Mouse (Mus musculus): ENCODE measurements around the gene Adarb2.

Adarb2 gene

DNA sequence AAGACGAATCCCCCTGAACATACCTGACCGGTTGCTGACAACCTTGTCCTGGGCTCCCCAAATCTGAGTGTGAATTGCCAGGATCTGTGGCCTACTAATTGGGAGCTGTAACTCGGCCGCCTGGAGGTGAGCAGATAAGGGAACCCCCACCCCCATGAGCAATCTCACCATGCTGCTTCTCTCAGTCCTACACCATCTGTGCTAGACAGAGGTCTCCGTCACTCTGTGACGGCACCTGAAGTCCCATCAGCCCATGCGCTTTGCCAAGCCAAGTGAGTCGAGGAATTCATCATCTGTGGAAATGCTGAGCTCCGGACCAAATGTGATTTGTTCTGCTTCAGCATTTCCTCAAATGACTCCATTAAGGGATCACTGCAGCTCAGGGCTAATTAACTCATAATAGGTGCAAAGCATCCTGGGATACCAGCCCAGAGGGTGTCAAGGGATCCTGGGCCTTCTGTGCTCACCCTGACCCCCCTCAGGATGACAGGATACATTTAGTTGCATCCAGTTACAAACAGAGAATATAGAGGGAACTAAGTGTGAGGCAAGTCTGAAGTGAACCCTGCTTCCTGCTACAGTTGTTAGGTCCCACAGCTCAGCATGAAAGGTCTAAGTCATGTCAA, 462.1 kb downstream of the Adarb2 start:
- DNase-seq (ENCODE audit: low read depth, low spot score): no peak

DNA sequence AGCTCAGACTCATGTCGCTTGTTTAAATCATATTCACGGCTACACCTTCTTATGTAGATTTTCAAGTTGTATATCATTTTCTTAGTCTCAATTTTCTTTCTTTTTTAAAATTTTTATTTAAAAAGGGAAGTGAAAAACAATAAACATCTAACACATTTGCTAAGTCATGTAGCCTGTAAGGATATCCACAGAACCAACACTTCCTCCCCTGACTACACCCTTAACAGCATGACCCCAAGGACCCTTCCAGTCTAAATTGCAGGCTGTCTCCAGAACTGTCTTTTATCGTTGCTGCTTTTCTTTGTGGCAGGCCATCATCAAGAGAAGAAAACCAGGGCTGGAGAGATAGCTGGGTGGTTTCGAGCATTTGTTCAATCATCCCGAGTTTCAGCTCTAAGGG, 474.5 kb downstream of the Adarb2 start:
- no peak for DNase-seq (ENCODE audit: low read depth, low spot score)

DNA sequence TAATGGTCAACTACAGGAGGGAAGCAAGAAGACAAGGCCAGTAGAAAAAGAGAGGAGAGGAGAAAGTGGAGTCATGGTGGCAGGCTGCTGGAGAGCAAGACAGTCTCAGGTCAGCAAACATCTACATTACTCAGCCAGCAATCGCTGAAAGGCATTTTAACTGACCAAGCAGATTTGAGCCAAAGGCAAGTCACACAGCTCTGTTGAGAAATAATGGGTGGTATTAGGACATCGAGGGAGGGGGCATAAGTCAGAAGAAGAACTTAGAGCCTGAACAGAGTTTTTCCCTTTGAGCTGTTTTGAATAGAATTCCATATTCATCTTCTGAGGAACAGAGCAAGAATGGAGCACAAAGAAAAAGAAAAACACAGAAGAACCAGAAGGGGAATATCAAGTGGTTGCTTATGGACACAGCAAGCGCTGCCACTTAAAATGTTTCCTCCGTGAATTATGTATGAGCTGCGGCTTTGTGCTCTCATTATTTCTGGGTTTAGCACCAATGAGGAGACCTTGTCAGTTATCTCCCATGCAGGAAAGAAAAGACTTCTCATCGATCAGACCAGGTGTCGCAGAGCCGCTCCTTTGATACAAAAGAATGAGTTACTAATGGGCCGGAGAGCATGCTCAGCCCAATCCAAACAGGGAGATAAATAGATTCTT, 477.9 kb downstream of the Adarb2 start:
- no peak for DNase-seq (ENCODE audit: low read depth, low spot score)

DNA sequence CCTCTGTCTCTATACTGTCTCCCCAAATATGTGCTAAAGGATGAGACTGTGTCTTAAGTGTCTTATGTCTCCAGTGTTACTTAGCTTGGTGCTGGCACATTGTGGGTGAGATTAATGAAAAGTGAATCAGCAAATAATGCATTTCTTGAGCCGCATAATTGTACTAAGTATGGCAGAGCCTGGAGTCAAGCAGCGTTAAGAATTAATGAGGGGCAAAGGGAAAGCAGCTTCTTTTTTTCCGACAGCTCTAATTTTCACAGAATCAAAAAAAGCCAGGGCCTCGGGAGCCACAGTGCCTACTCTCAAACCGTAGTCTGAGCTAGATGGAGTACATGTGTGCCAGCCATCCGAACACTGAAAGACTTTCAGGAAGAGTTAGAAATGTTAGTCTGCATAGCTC, 488.8 kb downstream of the Adarb2 start:
- no peak for DNase-seq (ENCODE audit: low read depth, low spot score)

DNA sequence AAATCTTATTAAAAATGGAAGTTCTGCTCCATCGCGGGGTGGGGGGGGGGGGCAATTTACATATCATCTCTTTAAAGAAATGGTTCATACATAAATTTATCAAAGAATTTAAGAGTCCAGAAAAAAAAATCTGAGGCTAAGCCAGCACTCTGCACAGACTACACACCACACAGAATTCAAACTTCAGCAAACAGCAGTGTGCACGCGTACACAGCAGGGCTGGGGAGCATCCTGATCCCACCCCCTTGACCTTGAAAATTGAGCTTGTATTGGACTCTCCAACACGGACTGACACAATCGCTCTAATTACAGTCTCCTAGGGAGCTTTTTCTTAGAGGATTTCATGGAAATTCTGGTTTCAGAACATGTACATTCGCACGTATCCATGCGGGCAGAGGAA, 490.1 kb downstream of the Adarb2 start:
- no peak for DNase-seq (ENCODE audit: low read depth, low spot score)

DNA sequence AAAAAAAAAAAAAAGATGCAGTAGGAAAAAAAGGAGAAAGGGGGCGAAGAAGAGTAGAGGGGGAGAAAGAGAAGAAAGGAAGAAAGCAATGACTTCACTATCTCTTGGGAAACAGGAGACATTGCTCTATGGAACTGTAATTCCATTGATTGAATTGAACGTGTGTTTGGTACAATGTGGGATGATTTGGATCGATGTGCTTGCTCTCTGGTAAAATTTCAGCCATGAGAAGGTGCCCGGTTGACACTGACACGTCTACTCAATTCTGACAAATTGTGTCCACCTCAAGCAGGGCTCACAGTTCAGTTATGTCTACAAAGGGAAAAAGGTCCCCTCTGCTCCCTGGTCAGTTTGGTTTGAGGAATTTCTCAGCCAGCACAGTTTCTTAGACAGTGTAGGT, 495.8 kb downstream of the Adarb2 start:
- DNase-seq (ENCODE audit: low read depth, low spot score): no peak

DNA sequence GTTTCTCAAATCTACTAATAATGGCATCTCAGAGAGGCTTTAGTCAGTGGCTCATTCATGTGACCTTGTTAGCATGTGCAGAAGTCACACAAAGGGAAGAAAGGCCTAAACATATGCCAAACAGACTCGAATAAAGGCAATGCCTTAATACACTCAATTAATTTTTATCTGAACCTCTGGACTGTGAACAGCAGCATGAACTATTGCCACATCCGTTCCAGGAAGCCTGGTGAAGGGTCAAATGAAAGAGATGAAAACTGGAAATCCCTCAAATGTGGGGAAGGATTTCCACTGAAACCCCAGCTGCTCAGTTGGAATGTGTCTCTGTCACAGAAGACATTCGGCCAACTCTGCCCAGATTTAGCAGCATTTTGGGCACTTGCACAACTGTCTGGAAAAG, 497.2 kb downstream of the Adarb2 start:
- DNase-seq (ENCODE audit: low read depth, low spot score): no peak

DNA sequence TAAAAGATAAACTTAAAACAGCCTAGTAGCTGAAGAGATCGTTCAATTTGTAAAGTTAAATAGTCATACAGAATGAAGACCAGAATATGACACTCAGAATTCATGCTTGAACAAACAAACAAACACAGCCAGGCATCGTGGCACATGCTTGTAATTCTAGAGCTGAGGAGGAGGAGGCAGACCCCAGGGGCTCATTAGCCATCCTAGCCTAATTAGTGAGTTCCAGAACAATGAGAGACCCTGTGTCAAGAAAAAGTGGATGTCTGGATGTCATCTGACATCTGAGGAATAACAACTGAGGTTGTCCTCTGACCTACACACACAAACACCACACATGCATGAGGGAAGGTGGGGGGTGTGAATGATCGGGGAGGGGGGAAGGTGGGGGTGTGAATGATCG, 498.3 kb downstream of the Adarb2 start:
- DNase-seq (ENCODE audit: low read depth, low spot score): no peak

DNA sequence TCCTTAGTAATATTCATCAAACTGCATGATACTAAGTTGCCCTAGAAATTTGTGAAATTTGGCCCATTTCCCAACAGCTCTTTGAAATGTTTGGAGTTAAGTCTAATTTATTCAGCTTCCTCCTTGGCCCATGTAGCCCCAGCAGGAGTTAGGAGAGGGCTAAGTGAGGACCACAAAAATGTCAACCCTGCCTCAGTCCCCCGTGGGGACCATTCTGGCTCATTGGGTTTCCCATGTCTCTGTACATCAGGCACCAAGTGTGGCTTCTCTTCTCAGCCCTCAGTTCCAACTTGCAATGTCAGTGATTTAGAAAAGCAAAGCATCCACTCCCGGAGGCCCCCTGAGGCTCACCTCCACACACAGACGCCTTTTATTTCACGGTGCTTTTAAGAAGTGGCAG, 502.6 kb downstream of the Adarb2 start:
- DNase-seq (ENCODE audit: low read depth, low spot score): peak; percentile 7

DNA sequence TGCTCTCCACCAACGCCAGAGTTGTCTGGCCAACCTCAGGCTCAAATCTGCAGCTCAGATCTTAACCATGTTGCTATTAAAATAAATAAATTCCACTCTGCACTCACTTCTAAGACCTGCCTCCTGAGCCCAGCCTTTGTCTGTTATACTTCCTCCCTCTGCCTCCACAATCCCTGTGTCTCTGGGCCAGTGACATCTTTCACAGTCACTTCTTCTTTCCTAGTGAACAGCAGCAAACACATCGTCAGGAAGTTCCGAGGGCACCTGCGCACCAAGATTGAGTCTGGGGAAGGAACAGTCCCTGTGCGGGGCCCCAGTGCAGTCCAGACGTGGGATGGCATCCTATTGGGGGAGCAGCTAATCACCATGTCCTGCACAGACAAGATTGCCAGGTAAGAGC, 510.7 kb downstream of the Adarb2 start:
- DNase-seq (ENCODE audit: low read depth, low spot score): no peak

DNA sequence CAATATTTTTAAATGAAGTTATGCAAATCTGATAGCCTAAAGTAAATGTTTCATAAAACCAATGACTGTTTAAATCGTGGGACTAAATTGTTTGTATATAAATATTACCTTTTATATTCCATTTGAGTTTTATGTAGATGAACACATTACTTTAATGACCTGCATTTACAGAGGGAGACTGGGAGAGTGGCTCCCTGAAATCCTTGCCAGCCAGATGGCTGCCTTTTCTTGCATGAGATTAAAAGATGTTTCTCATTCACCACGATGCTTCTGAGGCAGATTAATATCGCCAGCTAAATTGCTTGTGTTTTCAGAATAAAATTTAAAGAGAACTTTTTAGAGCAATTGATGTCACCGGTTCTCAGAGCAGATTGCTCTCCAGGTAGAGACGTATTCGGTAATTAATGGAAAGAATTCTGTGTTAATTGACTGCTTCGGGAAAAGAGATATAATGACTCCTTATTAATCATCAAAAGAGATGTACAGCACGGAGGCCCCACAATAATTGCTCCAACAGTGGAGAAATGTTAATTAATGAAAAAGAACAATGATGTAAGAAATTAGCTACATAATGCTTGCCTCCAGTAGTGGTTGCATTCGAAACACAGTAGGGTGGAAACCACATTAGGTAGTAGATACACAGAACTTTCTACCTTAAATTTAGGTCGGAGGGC, 527.4 kb downstream of the Adarb2 start:
- no peak for DNase-seq (ENCODE audit: low read depth, low spot score)

DNA sequence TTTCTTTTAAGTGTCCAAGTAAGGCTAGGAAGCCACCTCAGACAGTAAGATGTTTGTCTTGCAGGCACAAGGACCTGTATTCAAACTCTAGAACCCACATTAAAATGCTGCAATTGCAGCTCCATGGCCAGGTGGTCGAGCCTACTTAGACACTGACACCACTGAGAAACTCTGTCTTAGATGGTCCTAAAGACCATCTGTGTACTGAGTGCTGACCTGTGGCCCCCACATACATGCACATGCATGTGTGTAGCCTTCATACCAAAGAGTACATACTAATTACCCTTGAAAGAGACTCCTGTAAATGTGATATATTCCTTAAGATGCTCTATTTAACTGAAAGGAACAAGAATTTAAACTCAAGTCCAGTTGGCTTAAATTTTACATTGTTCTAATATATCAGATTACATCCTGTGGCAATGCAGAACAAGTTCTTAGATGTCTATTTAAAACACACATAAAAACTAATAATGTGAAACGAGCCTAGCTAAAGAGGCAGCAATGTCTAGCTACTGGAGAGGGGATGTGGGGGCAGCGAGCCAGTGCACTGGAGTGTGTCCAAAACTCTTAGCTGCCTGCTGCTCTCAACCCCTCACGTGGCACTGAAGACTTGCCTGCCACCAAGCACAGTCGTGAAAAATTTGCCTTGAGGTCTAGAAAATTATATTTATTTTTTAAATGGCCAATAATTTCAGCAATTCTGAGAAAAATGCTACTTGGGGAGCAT, 534.6 kb downstream of the Adarb2 start:
- DNase-seq (ENCODE audit: low read depth, low spot score): no peak

DNA sequence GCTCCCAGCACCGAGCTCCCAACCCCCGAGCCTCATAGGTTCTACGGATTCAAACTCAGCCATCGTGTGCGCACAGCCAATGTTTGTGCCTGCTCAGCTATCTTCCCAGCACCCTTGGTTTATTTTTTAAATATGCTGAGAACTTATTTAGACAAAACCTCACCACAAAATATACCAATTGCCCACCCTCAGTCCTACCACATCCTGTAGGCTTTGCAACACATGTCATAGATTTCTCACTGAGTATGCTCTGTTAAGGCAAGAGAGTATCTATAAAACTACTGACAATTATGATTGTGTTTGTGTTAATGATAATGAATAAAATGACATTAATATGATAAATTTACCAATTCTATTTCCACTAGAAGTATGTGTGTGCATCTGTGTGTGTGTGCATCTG, 540.1 kb downstream of the Adarb2 start:
- no peak for DNase-seq (ENCODE audit: low read depth, low spot score)

DNA sequence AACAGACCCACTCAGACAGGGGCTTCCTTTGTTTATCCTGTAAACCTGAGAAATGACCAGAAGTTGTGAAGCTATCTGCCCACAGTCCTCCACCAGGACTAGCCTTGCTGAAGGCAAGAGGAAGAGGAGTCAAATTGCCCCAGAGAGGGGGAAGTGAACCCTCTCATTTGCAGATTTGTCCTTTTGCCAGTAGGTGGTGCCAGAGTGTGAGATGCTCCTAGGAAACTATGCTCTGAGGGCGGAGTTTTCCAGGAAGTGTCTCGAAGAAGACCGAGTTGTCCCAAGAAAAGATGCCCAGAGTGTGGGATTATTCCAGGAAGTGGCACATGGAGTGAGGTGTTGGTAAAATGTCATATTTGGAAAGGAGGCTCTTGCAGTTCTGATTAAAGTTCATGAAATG, 541.9 kb downstream of the Adarb2 start:
- peak; percentile 3 for DNase-seq (ENCODE audit: low read depth, low spot score)

DNA sequence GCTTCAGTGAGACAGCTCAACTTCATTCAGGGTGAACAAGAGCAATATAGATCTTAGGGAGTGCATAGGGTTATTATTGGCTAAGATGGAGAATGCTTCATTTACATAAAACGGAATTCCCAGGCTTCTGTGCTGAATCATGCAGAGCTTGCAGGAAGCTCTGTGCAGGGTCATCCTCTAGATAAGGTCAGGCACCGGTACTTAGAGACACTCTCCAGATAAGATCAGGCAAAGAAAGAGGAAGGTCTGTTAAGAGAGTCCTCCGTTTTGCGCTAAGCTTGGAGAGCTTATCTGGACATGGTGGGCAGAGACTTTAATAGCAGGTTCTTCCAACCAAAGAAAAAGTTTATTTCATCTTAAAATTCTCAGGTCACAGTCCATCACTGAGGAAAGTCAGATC, 542.9 kb downstream of the Adarb2 start:
- no peak for DNase-seq (ENCODE audit: low read depth, low spot score)

DNA sequence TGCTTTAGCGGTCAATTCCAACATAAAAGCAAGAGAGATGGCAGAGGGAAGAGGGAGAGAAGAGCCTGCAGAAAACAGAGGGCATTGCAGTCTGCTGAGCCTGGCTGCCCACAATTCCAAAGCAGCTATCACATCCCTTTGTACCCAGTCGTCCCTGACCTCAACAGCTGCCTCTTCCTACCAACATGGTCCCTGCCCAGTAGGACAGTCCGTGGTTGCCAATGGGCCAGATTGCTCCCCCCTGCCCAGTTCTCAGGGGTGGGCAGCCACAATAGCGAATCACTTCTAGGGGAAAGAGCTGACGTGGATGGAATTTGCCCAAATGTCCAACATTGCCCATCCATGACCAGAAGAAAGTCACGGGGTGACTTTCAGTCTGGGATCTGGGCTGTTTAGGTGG, 546.8 kb downstream of the Adarb2 start:
- DNase-seq (ENCODE audit: low read depth, low spot score): no peak

DNA sequence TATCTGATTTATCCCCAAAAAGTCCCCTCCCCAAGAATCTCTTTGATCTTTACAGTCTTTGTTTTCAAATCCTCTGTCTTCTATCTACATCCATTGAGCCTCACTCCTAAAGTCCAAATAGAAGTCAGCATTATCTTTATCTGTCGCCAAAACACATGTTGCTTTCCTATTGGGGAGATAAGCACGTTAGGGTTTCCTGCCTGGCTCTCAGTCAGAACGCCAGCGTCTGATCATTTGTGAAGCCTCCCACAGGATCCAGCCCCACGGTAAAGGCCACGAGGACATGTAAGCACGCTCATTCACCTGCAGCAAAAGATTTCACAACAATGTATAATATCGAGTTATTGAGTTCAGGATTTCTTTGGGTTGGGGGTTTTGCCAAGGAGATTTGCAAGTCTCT, 558.3 kb downstream of the Adarb2 start:
- no peak for DNase-seq (ENCODE audit: low read depth, low spot score)

DNA sequence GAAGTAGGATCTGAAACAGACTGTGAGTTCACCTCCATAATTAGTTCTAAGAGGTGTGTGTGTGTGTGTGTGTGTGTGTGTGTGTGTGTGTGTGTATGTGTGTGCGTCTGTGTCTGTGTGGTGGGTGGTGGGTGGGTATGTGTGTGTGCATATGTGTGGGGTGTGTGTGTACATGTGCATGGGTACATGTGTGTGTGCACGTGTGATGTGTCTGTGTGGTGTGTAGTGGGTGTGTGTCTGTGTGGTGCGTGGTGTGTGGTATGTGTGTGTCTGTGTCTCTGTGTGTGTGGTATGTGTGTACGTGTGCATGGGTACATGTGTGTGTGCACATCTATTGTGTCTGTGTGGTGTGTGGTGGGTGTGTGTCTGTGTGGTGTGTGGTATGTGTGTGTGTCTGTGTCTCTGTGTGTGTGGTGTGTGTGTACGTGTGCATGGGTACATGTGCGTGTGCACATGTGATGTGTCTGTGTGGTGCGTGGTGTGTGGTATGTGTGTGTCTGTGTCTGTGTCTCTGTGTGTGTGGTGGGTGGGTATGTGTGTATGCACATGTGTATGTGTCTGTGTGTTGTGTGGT, 567.1 kb downstream of the Adarb2 start:
- no peak for DNase-seq (ENCODE audit: low read depth, low spot score)

DNA sequence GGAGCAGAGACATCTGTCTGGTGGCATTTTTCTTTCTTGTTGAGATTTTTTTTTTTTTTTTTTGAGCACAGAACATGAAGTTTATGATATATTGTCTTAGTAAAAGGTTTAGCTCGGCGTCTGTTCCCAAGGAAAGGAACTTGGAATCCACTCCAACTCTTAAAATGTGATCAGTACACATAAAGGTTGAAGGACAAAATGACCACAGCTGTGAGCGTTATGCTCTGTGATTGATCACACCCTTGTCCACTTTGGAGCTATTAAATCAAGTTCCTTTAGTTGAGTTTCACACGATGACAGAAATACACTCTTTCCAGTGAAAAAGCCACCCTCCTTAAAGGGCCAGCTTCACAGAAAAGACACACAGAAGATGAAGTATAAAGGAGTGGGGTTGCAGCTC, 568.0 kb downstream of the Adarb2 start:
- no peak for DNase-seq (ENCODE audit: low read depth, low spot score)

DNA sequence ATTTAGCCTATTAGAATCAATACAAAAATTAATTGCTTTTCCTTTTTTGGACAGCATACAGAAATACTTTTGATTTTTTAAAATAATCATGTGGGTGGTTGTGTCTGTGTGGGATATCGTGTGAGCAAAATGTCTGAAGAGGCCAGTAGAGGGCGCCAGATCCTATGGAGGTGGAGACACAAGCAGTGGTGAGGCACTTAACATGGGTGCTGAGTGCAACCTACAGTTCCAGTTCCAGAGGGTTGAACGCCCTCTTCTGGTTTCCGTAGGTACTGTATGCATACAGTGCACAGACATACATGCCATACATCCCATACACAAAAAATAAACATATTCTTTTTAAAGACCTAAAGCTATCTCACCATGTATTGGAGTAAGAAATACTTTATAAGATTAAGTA, 577.8 kb downstream of the Adarb2 start:
- peak; percentile 35 for DNase-seq (ENCODE audit: low read depth, low spot score)

DNA sequence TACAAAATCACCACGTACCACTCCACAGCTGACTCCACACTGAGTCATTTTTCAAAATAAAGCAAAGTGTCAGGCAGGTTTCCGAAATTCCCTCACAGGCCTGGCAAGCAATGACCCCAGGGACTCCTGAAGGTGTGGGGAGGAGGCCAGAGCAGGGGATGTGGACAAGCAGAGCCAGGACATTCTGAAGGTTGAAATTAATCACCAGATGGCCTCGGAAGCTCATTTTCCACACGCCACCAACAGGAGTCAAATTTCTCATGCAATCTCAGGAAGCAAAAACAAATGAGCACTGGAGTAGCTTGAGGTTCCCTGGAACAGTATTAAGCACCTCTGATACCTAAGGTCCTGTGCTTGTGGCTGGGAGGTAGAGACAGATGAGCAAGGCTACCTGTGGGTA, 580.0 kb downstream of the Adarb2 start:
- DNase-seq (ENCODE audit: low read depth, low spot score): no peak

DNA sequence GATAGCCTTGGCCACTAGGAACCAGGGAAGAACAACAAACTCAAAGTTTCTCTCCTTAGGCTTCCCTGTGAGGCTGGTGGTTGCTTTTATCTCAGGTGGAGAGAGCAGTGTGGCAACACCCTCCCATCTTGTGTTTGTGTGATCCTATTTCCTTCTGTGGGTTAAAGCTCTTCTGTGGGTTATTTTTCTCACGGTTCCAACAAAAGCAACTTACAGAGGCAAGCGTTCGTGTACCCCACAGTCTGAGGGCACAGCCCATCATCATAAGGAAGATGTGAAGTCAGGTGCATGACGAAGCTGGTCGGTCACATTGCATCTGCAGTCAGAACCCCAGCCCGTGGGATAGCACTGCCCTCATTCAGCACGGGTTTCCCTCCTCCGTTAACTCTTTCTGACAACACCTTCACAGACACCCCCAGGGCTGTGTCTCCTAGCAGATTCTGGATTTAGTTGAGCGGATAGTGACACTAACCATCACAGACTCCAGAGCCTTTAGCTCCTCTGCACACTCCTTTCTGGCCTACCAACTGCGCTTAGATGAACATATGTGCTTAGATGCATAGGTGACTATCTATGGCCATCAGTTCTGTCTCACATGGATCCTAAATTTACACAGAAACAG, 581.1 kb downstream of the Adarb2 start:
- no peak for DNase-seq (ENCODE audit: low read depth, low spot score)

All from embryo, embryonic 11.5 days (tissue).